Mouse (Mus musculus) CH12.LX (cell line): ENCODE results near the gene Clstn1.

Experiments
- BHLHE40 ChIP-seq: IDR thresholded peaks from 2 replicates; pipeline ENCODE4 v1.6.1; 2011; ENCODE audit warnings: mild to moderate bottlenecking, low read depth, low read length, improper control_type of control experiment
- CTCF ChIP-seq, 2 experiments: IDR thresholded peaks in 1 of 2; conservative IDR thresholded peaks in 1 of 2; 2 replicates each; pipeline ENCODE4 v1.5.1; 2011 to 2012; ENCODE audit warnings: low read depth in 2 of 2, low read length in 2 of 2, improper control_type of control experiment in 1 of 2, inconsistent platforms in 1 of 2, mild to moderate bottlenecking in 1 of 2, moderate library complexity in 1 of 2
- EP300 ChIP-seq: IDR thresholded peaks from 2 replicates; pipeline ENCODE4 v1.6.1; 2011; ENCODE audit warnings: low read length, improper control_type of control experiment
- IRF4 ChIP-seq: IDR thresholded peaks from 2 replicates; pipeline ENCODE4 v1.6.1; 2014; ENCODE audit warnings: low read depth, mild to moderate bottlenecking, inconsistent platforms, low read length, improper control_type of control experiment
- MXI1 ChIP-seq: IDR thresholded peaks from 2 replicates; pipeline ENCODE4 v1.6.1; 2011; ENCODE audit warnings: mild to moderate bottlenecking, low read depth, low read length, improper control_type of control experiment
- POLR2A ChIP-seq: IDR thresholded peaks from 2 replicates; pipeline ENCODE4 v1.6.1; 2011; ENCODE audit warnings: low read depth, mild to moderate bottlenecking, improper control_type of control experiment, low read length
- POLR2AphosphoS2 ChIP-seq: IDR thresholded peaks from 2 replicates; pipeline ENCODE4 v1.6.1; 2011; ENCODE audit warnings: low read depth, low read length, improper control_type of control experiment
- RCOR1 ChIP-seq: conservative IDR thresholded peaks from 2 replicates; pipeline ENCODE4 v1.6.1; 2012; ENCODE audit warnings: low read depth, mild to moderate bottlenecking, inconsistent platforms, low read length, improper control_type of control experiment
- SIN3A ChIP-seq: IDR thresholded peaks from 2 replicates; pipeline ENCODE4 v1.6.1; 2012; ENCODE audit warnings: low read length, improper control_type of control experiment, inconsistent platforms
- SMC3 ChIP-seq: IDR thresholded peaks from 2 replicates; pipeline ENCODE4 v1.6.1; 2011; ENCODE audit warnings: low read depth, low read length, improper control_type of control experiment
- TCF12 ChIP-seq: IDR thresholded peaks from 2 replicates; pipeline ENCODE4 v1.6.1; 2014; ENCODE audit warnings: low read depth, mild to moderate bottlenecking, inconsistent platforms, low read length, improper control_type of control experiment
- ZKSCAN1 ChIP-seq: IDR thresholded peaks from 2 replicates; pipeline ENCODE4 v1.6.1; 2012; ENCODE audit warnings: low read depth, inconsistent platforms, low read length, improper control_type of control experiment, borderline replicate concordance
- ZMIZ1 ChIP-seq: IDR thresholded peaks from 2 replicates; pipeline ENCODE4 v1.6.1; 2012; ENCODE audit warnings: low read depth, mild to moderate bottlenecking, inconsistent platforms, low read length, improper control_type of control experiment

- TF ChIP-seq CTCF (conservative IDR thresholded peaks at IDR 0.05 in 1 of 2, IDR thresholded peaks at IDR 0.05 in 1 of 2; ENCODE audit: low read depth in 2 of 2, low read length in 2 of 2) (no peak), BHLHE40 (no peak), RCOR1 (no peak), POLR2AphosphoS2 (no peak), ZKSCAN1 (no peak), MXI1 (no peak), SMC3 (no peak), EP300 (no peak), POLR2A (no peak), TCF12 (no peak), SIN3A (no peak), IRF4 (no peak), ZMIZ1 (no peak)
Measured at GRCm38 (mm10) chr4:149626809-149627208, 40.5 kb downstream of the Clstn1 start.
